Mouse (Mus musculus) kidney, embryonic 15.5 days (tissue): ENCODE data around the gene Olfr1098. TPM values are rescaled to one million over a fixed set of nuclear protein-coding genes. Genes with fewer than 3 reads are reported as not detected.

Experiments used
- ATAC-seq: fragments of 200-750 bp; cut with Nextera tagmentation; replicated peaks from 2 replicates; pipeline ENCODE4 v1.8.0; 2017; ENCODE audit warnings: moderate TSS enrichment; ENCODE audit not compliant: low FRiP score
- H3K27ac ChIP-seq: fragments of 300-500 bp; sonication (generic); 2 replicates; pipeline ENCODE4 v1.5.1; 2015; ENCODE audit warnings: mild to moderate bottlenecking, inconsistent platforms
- H3K27me3 ChIP-seq: fragments of 300-500 bp; sonication (generic); 2 replicates; pipeline ENCODE4 v1.6.1; 2015; ENCODE audit warnings: inconsistent platforms
- H3K36me3 ChIP-seq: fragments of 300-500 bp; sonication (generic); 2 replicates; pipeline ENCODE4 v1.6.1; 2015; ENCODE audit warnings: inconsistent platforms
- H3K4me1 ChIP-seq: fragments of 300-500 bp; sonication (generic); 2 replicates; pipeline ENCODE4 v1.6.1; 2015; ENCODE audit warnings: inconsistent platforms
- H3K4me2 ChIP-seq: fragments of 300-500 bp; sonication (generic); 2 replicates; pipeline ENCODE4 v1.6.1; 2015; ENCODE audit warnings: moderate library complexity, mild to moderate bottlenecking, inconsistent platforms
- H3K4me3 ChIP-seq: fragments of 300-500 bp; sonication (generic); replicated peaks from 2 replicates; pipeline ENCODE4 v1.5.1; 2015; ENCODE audit warnings: mild to moderate bottlenecking, inconsistent platforms
- H3K9ac ChIP-seq: fragments of 300-500 bp; sonication (generic); 2 replicates; pipeline ENCODE4 v1.6.1; 2015; ENCODE audit warnings: mild to moderate bottlenecking, inconsistent platforms
- H3K9me3 ChIP-seq: fragments of 300-500 bp; sonication (generic); replicated peaks from 2 replicates; pipeline ENCODE4 v1.6.1; 2016; ENCODE audit warnings: inconsistent platforms
- WGBS: fragments of 180-500 bp; shearing (Covaris S2); methylation state at CpG from one replicate; pipeline ENCODE4 v1.1.7; 2015; ENCODE audit warnings: mixed read lengths; 5-methylcytosine and 5-hydroxymethylcytosine counted together
- polyA plus RNA-seq: library from polyadenylated mRNA; unstranded; fragments of >200 nt; fragmentation: Nextera tagmentation; extraction: Ambion mirVana; gene quantifications from 2 replicates; pipeline ENCODE4 v1.2.1, GENCODE M21; 2015

Gene Olfr1098
- not detected in 2 replicates for polyA plus RNA-seq

- Histone ChIP-seq H3K4me2 (no peak within 1 kb of the TSS), H3K4me1 (no peaks in the 10 kb centered on the region), H3K9me3 (no peaks in the 10 kb centered on the region), H3K27me3 (no peaks in the 10 kb centered on the region), H3K4me3 (no peak within 1 kb of the TSS), H3K36me3 (no peaks in the 10 kb centered on the region), H3K9ac (no peak within 1 kb of the TSS), H3K27ac (no peak within 1 kb of the TSS)
- ATAC-seq, result no peak
- 87% methylated on average over 1 of the region's 1 CpGs for WGBS
These were observed at the start of gene Olfr1098 for GRCm38 (mm10) chr2:86924445-86924844. TSS of gene Olfr1098 (minus strand) at chr2:86924545.

GRCm38 (mm10) chr2:86960593-86960992, 36.2 kb upstream of the Olfr1098 start, which contains the start of gene Olfr1099:
TSS of gene Olfr1099 (minus strand) at chr2:86960693.
- 85% methylated on average over 1 of the region's 1 CpGs for WGBS
- Histone ChIP-seq H3K4me1 (no peaks in the 10 kb centered on the region), H3K9ac (no peak within 1 kb of the TSS), H3K27ac (no peak within 1 kb of the TSS), H3K4me3 (no peak within 1 kb of the TSS), H3K9me3 (no peaks in the 10 kb centered on the region), H3K4me2 (no peak within 1 kb of the TSS), H3K36me3 (no peaks in the 10 kb centered on the region), H3K27me3 (no peaks in the 10 kb centered on the region)
- no peak for ATAC-seq

GRCm38 (mm10) chr2:86926557-86926956, 2.2 kb upstream of the Olfr1098 start:
- Histone ChIP-seq H3K4me1 (no peaks in the 10 kb centered on the region), H3K9ac (no peak overlapping the region), H3K9me3 (no peaks in the 10 kb centered on the region), H3K36me3 (no peaks in the 10 kb centered on the region), H3K4me3 (no peak overlapping the region), H3K27me3 (no peaks in the 10 kb centered on the region), H3K4me2 (no peak overlapping the region), H3K27ac (no peak overlapping the region)
- no peak for ATAC-seq

DNA sequence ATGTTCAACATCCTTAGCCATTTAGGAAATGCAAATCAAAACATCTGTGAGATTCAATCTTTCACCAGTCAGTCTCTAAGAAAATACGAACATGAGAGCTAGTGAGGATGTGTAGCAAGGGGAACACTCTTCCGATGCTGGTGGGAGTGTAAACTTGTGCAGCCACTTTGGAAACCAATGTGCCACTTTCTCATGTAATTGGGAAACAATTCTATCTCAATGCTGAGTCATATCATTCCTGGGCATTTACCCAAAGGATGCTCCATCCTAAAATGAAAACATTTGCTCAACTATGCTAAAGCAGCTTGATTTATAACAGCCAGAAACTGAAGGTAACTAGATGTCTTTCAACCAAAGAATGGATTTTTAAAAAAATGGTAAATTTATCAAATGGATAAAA, 18.7 kb downstream of the Olfr1098 start:
- ATAC-seq, result no peak
- no peaks in the 10 kb centered on the region for H3K9me3 ChIP-seq
- no peaks in the 10 kb centered on the region for H3K27me3 ChIP-seq
- no peak overlapping the region for H3K4me3 ChIP-seq
- no peaks in the 10 kb centered on the region for H3K4me1 ChIP-seq
- no peaks in the 10 kb centered on the region for H3K36me3 ChIP-seq
- WGBS, result 84% methylated on average over 2 of the region's 2 CpGs
- H3K27ac ChIP-seq, result no peak overlapping the region
- H3K9ac ChIP-seq, result no peak overlapping the region
- H3K4me2 ChIP-seq, result no peak overlapping the region

DNA sequence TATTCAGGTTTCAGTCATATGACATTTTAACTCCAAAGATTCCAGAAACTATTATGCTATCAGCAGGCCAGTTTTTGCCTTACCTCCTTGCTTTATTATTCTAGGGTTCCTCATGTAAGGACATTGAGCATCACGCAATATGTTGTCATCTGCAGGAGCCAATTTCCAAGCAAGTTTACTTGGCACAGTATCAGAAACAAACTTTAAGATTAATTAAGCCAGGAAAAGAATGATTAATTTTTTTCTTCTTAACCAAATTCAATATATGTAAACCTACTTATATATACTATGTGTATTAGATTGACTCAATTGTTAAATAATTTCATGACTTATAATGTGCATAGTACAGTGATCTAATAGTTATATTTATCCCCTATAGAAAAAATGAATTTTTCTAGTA, 32.2 kb downstream of the Olfr1098 start, which contains the start of gene Olfr1097:
Gene Olfr1097, minus strand, starts transcription at position 101 of the 400 bp plus-strand sequence.
- Histone ChIP-seq H3K27ac (no peak within 1 kb of the TSS), H3K4me2 (no peak within 1 kb of the TSS), H3K9me3 (no peaks in the 10 kb centered on the region), H3K9ac (no peak within 1 kb of the TSS), H3K27me3 (no peaks in the 10 kb centered on the region), H3K4me1 (no peaks in the 10 kb centered on the region), H3K36me3 (no peaks in the 10 kb centered on the region), H3K4me3 (no peak within 1 kb of the TSS)
- WGBS, result 93% methylated on average over 1 of the region's 1 CpGs
- ATAC-seq, result no peak

- WGBS, result 36% methylated on average over 1 of the region's 1 CpGs
- Histone ChIP-seq H3K36me3 (no peaks in the 10 kb centered on the region), H3K9me3 (no peaks in the 10 kb centered on the region), H3K9ac (no peak within 1 kb of the TSS), H3K4me2 (no peak within 1 kb of the TSS), H3K27ac (no peak within 1 kb of the TSS), H3K27me3 (no peaks in the 10 kb centered on the region), H3K4me3 (no peak within 1 kb of the TSS), H3K4me1 (no peaks in the 10 kb centered on the region)
- no peak for ATAC-seq
These were observed 49.6 kb downstream of the Olfr1098 start, which contains the start of gene Gm13723 for GRCm38 (mm10) chr2:86874702-86875101. TSS of gene Gm13723 (minus strand) at chr2:86874802.

Other genes starting within 250 kb of the Olfr1098 start
- gene Olfr1086, start 244.5 kb downstream of the Olfr1098 start, polyA plus RNA-seq, result not detected in 2 replicates
- not detected in 2 replicates for gene Olfr1087, start 226.2 kb downstream of the Olfr1098 start, polyA plus RNA-seq
- not detected in 2 replicates for gene Olfr1089, start 190.8 kb downstream of the Olfr1098 start, polyA plus RNA-seq
- gene Olfr1090, start 165.6 kb downstream of the Olfr1098 start, polyA plus RNA-seq, result not detected in 2 replicates
- not detected in 2 replicates for gene Olfr1093, start 142.1 kb downstream of the Olfr1098 start, polyA plus RNA-seq
- not detected in 2 replicates for gene Olfr141, start 114.5 kb downstream of the Olfr1098 start, polyA plus RNA-seq
- gene Olfr1094, start 99.9 kb downstream of the Olfr1098 start, polyA plus RNA-seq, result not detected in 2 replicates
- not detected in 2 replicates for gene Olfr1095, start 72.8 kb downstream of the Olfr1098 start, polyA plus RNA-seq
- gene Gm13723, start 49.7 kb downstream of the Olfr1098 start, polyA plus RNA-seq, result not detected in 2 replicates
- not detected in 2 replicates for gene Olfr1097, start 32.3 kb downstream of the Olfr1098 start, polyA plus RNA-seq
- not detected in 2 replicates for gene Olfr1099, start 36.1 kb upstream of the Olfr1098 start, polyA plus RNA-seq
- gene Olfr1100, start 55.4 kb upstream of the Olfr1098 start, polyA plus RNA-seq, result not detected in 2 replicates
- not detected in 2 replicates for gene Olfr1101, start 66.7 kb upstream of the Olfr1098 start, polyA plus RNA-seq
- gene Olfr1102, start 73.9 kb upstream of the Olfr1098 start, polyA plus RNA-seq, result not detected in 2 replicates
- gene Olfr1104, start 102.5 kb upstream of the Olfr1098 start, polyA plus RNA-seq, result not detected in 2 replicates
- not detected in 2 replicates for gene Olfr1105, start 112.0 kb upstream of the Olfr1098 start, polyA plus RNA-seq
- not detected in 2 replicates for gene Olfr1106, start 127.7 kb upstream of the Olfr1098 start, polyA plus RNA-seq
- gene Olfr1107, start 151.3 kb upstream of the Olfr1098 start, polyA plus RNA-seq, result not detected in 2 replicates
- gene Olfr1109, start 171.5 kb upstream of the Olfr1098 start, polyA plus RNA-seq, result not detected in 2 replicates
- not detected in 2 replicates for gene Olfr259, start 190.0 kb upstream of the Olfr1098 start, polyA plus RNA-seq
- not detected in 2 replicates for gene Olfr1110, start 215.8 kb upstream of the Olfr1098 start, polyA plus RNA-seq
- gene Olfr1111, start 228.1 kb upstream of the Olfr1098 start, polyA plus RNA-seq, result not detected in 2 replicates